Mouse (Mus musculus) lung, adult 2 months (tissue): ENCODE results near the gene Slc32a1. TPM values are rescaled to one million over a fixed set of nuclear protein-coding genes. Genes with fewer than 3 reads are reported as not detected.

Experiments used
- DNase-seq: peaks from one replicate; pipeline ENCODE4 v3.0.0; 2022
- H3K4me1 ChIP-seq: fragments of 200-500 bp; 2 replicates; pipeline ENCODE4 v1.6.1; 2011; ENCODE audit warnings: low read length; ENCODE audit not compliant: control insufficient read depth, insufficient read depth
- H3K4me3 ChIP-seq: fragments of 200-500 bp; replicated peaks from 2 replicates; pipeline ENCODE3; 2011; ENCODE audit warnings: low read depth, mild to moderate bottlenecking, control low read depth, low read length; ENCODE audit errors: extremely low read depth
- CTCF ChIP-seq: fragments of 200-500 bp; IDR thresholded peaks from 2 replicates; pipeline ENCODE4 v1.5.1; 2011; ENCODE audit warnings: mild to moderate bottlenecking, low read length, control low read depth; ENCODE audit not compliant: insufficient read depth
- POLR2A ChIP-seq: fragments of 200-500 bp; IDR thresholded peaks from 2 replicates; pipeline ENCODE4 v1.6.1; 2011; ENCODE audit warnings: low read depth, mild to moderate bottlenecking, control low read depth, low read length, borderline replicate concordance; ENCODE audit errors: extremely low read depth
- WGBS: fragments of 180-500 bp; shearing (Covaris S2); methylation state at CpG from one replicate; pipeline ENCODE4 v1.1.7; 2018; 5-methylcytosine and 5-hydroxymethylcytosine counted together
- polyA plus RNA-seq: library from polyadenylated mRNA; depleted of rRNA; stranded (reverse); fragments of >200 nt; gene quantifications from 2 replicates; pipeline ENCODE4 v1.2.3, GENCODE M21; 2012; rRNA removed

The Slc32a1 gene
- polyA plus RNA-seq, 1 experiment, result not detected

DNA sequence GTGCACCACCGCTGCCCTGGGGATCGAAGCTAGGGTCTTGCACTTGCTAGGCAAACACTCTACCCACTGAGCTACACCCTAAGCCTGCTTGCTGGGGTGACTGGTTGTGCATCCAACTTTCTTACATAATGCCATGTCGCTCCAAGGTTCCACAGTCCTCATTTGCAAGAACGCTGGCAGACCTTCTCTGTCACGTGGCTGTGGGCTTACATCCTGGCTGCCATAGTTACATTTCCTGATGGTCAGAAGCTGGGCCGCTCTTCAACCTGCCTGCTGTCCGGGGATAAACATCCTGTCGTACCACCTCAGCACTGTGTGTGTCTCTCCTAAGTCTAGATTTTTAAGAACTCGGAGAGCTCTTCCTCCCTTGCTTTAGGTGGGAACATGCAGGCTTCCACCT is 44.1 kb downstream of the Slc32a1 start:
- TF ChIP-seq CTCF (no peak), POLR2A (0 out of 2 replicates have a peak, but pooled peaks have one; percentile 13)
- DNase-seq, result no peak
- WGBS, result 51% methylated on average over 9 of the region's 9 CpGs
- peaks cover 8% of the 10 kb centered on the region for H3K4me1 ChIP-seq
- H3K4me3 ChIP-seq, result no peak overlapping the region

- WGBS, result 50% methylated on average over 4 of the region's 4 CpGs
Measured at GRCm38 (mm10) chr2:158655806-158656205, 45.2 kb downstream of the Slc32a1 start.

GRCm38 (mm10) chr2:158658822-158659221 is 48.3 kb downstream of the Slc32a1 start:
- peak; percentile 35; the same call in 1 of the 2 replicates for TF ChIP-seq POLR2A
- TF ChIP-seq CTCF, result no peak
- 20% methylated on average over 6 of the region's 6 CpGs for WGBS

More at GRCm38 (mm10) chr2:158655806-158656205, 45.2 kb downstream of the Slc32a1 start:
- TF ChIP-seq POLR2A (no peak), CTCF (no peak)
- Histone ChIP-seq H3K4me1 (peaks cover 8% of the 10 kb centered on the region), H3K4me3 (no peak overlapping the region)
- no peak for DNase-seq

DNA sequence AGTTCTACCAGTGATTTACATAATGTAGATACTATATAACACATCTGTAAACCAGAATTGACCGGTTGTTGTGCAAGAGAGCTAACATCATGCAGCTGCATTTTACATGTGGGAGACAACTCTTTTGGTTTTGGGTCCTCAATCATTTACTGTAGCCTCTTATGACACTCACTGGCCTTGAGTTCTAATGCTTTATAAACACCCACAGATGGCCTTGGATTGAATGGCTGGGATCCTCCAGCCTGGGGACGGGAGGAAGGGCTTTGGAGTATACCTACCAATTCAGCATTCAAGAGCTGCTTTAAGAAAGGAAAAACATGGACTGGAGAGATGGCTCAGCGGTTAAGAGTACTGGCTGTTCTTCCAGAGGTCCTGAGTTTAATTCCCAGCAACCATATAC is 48.8 kb downstream of the Slc32a1 start:
- WGBS, result 39% methylated on average over 3 of the region's 3 CpGs

More at GRCm38 (mm10) chr2:158658822-158659221, 48.3 kb downstream of the Slc32a1 start:
- DNase-seq, result peak; percentile 43
- H3K4me3 ChIP-seq, result no peak overlapping the region
- H3K4me1 ChIP-seq, result peaks cover 8% of the 10 kb centered on the region

DNA sequence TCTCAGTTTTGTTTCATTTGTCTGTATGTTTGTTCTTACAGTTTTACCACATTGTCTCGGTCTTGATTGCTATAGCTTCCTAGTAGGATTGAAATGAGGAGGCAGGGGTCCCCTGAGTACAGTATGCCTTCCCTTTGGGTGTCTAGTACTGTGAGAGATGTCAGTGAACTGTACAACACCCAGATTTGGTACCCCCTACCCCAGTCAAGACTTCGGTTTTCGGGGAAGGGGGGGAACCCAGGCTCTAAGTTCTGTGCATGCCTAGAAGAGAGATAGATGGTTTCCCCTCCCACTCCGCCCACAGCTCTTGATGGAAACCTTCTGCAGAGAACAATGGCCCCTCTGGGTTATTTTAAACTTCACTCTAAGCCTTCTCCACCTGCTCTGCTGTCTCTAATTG is 54.5 kb downstream of the Slc32a1 start, which contains the start of gene Ppp1r16b:
Ppp1r16b (plus strand) TSS at position 301 of the 400 bp plus-strand sequence.
- 47% methylated on average over 4 of the region's 4 CpGs for WGBS
- peaks cover 4% of the 10 kb centered on the region; the same call in 1 of the 2 replicates for H3K4me1 ChIP-seq
- TF ChIP-seq POLR2A (no peak), CTCF (no peak)
- no peak for DNase-seq
- no peak within 1 kb of the TSS for H3K4me3 ChIP-seq

More for the DNA sequence above, 48.8 kb downstream of the Slc32a1 start:
- Histone ChIP-seq H3K4me1 (peaks cover 5% of the 10 kb centered on the region; the same call in 1 of the 2 replicates), H3K4me3 (no peak overlapping the region)
- TF ChIP-seq POLR2A (no peak), CTCF (no peak)
- no peak for DNase-seq

Other genes with a start within 250 kb of the Slc32a1 start
- gene Snhg11, start 235.1 kb upstream of the Slc32a1 start, polyA plus RNA-seq, result 10.6 and 12.7 TPM in 2 replicates
- 19.4 and 27.5 TPM in 2 replicates for gene Ralgapb, start 200.9 kb upstream of the Slc32a1 start, polyA plus RNA-seq
- 12.1 and 13.2 TPM in 2 replicates for gene Adig, start 108.2 kb upstream of the Slc32a1 start, polyA plus RNA-seq
- 0.81 and 5.6 TPM in 2 replicates for gene Arhgap40, start 98.0 kb upstream of the Slc32a1 start, polyA plus RNA-seq
- gene Actr5, start 14.1 kb downstream of the Slc32a1 start, polyA plus RNA-seq, result 8.1 and 9.0 TPM in 2 replicates
- 31.6 and 43.5 TPM in 2 replicates for gene Ppp1r16b, start 54.6 kb downstream of the Slc32a1 start, polyA plus RNA-seq
- gene Fam83d, start 157.3 kb downstream of the Slc32a1 start, polyA plus RNA-seq, result 1.9 and 6.7 TPM in 2 replicates
- gene Dhx35, start 184.0 kb downstream of the Slc32a1 start, polyA plus RNA-seq, result 11.9 and 16.8 TPM in 2 replicates